Mouse (Mus musculus): ENCODE measurements around the gene Ttc39d. TPM values are rescaled to one million over a fixed set of nuclear protein-coding genes. Genes with fewer than 3 reads are reported as not detected.
"Not testable (repeated sequence)": the region's sequence is repeated elsewhere in the genome, so short reads cannot be mapped to it uniquely, and the experiment has no call there.

Gene Ttc39d
- polyA plus RNA-seq, 1 experiment from 2014 or later: not detected

- 87% methylated on average over 2 of the region's 2 CpGs for whole genome bisulfite sequencing
Observed at GRCm38 (mm10) chr17:80173708-80174107, 33.6 kb upstream of the Ttc39d start.

GRCm38 (mm10) chr17:80174146-80174545 lies 33.1 kb upstream of the Ttc39d start:
- Histone ChIP-seq H3K4me1 (peaks cover 13% of the 10 kb centered on the region), H3K27ac (no peak overlapping the region), H3K9me3 (no peaks in the 10 kb centered on the region), H3K27me3 (ENCODE audit: insufficient read depth, poor library complexity, severe bottlenecking) (no peaks in the 10 kb centered on the region), H3K4me3 (no peak overlapping the region), H3K36me3 (no peaks in the 10 kb centered on the region)
- WGBS: 59% methylated on average over 3 of the region's 3 CpGs
- no peak for DNase-seq (ENCODE audit: low spot score)

More at GRCm38 (mm10) chr17:80173708-80174107, 33.6 kb upstream of the Ttc39d start:
- Histone ChIP-seq H3K27ac (no peak overlapping the region), H3K36me3 (no peaks in the 10 kb centered on the region), H3K4me3 (no peak overlapping the region), H3K27me3 (ENCODE audit: insufficient read depth, poor library complexity, severe bottlenecking) (no peaks in the 10 kb centered on the region), H3K9me3 (no peaks in the 10 kb centered on the region), H3K4me1 (peaks cover 17% of the 10 kb centered on the region)
- DNase-seq (ENCODE audit: low spot score): no peak

GRCm38 (mm10) chr17:80174699-80175385 lies 32.4 kb upstream of the Ttc39d start:
- peaks cover 13% of the 10 kb centered on the region for H3K4me1 ChIP-seq
- H3K36me3 ChIP-seq: no peaks in the 10 kb centered on the region
- H3K4me3 ChIP-seq: no peak overlapping the region
- H3K27me3 ChIP-seq (ENCODE audit: insufficient read depth, poor library complexity, severe bottlenecking): no peaks in the 10 kb centered on the region
- H3K27ac ChIP-seq: no peak overlapping the region
- 71% methylated on average over 19 of the region's 19 CpGs for WGBS
- no peak for DNase-seq (ENCODE audit: low spot score)
- no peaks in the 10 kb centered on the region for H3K9me3 ChIP-seq

GRCm38 (mm10) chr17:80175386-80175739 lies 31.9 kb upstream of the Ttc39d start:
- 81% methylated on average over 4 of the region's 4 CpGs for WGBS
- Histone ChIP-seq H3K4me3 (no peak overlapping the region), H3K4me1 (peaks cover 13% of the 10 kb centered on the region), H3K9me3 (no peaks in the 10 kb centered on the region), H3K27ac (no peak overlapping the region), H3K27me3 (ENCODE audit: insufficient read depth, poor library complexity, severe bottlenecking) (no peaks in the 10 kb centered on the region), H3K36me3 (no peaks in the 10 kb centered on the region)
- DNase-seq (ENCODE audit: low spot score): no peak

GRCm38 (mm10) chr17:80175966-80176365 lies 31.3 kb upstream of the Ttc39d start:
- H3K36me3 ChIP-seq: no peaks in the 10 kb centered on the region
- H3K9me3 ChIP-seq: no peaks in the 10 kb centered on the region
- H3K27me3 ChIP-seq (ENCODE audit: insufficient read depth, poor library complexity, severe bottlenecking): no peaks in the 10 kb centered on the region
- DNase-seq (ENCODE audit: low spot score): no peak
- H3K4me1 ChIP-seq: peaks cover 13% of the 10 kb centered on the region
- H3K27ac ChIP-seq: no peak overlapping the region
- H3K4me3 ChIP-seq: no peak overlapping the region
- WGBS: 84% methylated on average over 3 of the region's 3 CpGs

- H3K4me3 ChIP-seq; H3K9me3 ChIP-seq; H3K27me3 ChIP-seq (ENCODE audit: insufficient read depth, poor library complexity, severe bottlenecking); H3K27ac ChIP-seq; DNase-seq (ENCODE audit: low spot score); H3K36me3 ChIP-seq: not testable (repeated sequence)
- peaks cover 13% of the 10 kb centered on the region for H3K4me1 ChIP-seq
- WGBS: 92% methylated on average over 3 of the region's 3 CpGs
Observed at GRCm38 (mm10) chr17:80178846-80179245, 28.4 kb upstream of the Ttc39d start.

- no peaks in the 10 kb centered on the region for H3K9me3 ChIP-seq
- DNase-seq (ENCODE audit: low spot score): peak; percentile 84
- 2% methylated on average over 6 of the region's 6 CpGs for WGBS
- H3K27ac ChIP-seq: no peak overlapping the region
- no peak overlapping the region for H3K4me3 ChIP-seq
- peaks cover 7% of the 10 kb centered on the region; the same call in 1 of the 2 replicates for H3K4me1 ChIP-seq
- no peaks in the 10 kb centered on the region for H3K27me3 ChIP-seq (ENCODE audit: insufficient read depth, poor library complexity, severe bottlenecking)
- H3K36me3 ChIP-seq: no peaks in the 10 kb centered on the region
Observed at GRCm38 (mm10) chr17:80179959-80180358, 27.3 kb upstream of the Ttc39d start.

GRCm38 (mm10) chr17:80180468-80180867 lies 26.8 kb upstream of the Ttc39d start:
- Histone ChIP-seq H3K9me3 (no peaks in the 10 kb centered on the region), H3K27ac (no peak overlapping the region), H3K36me3 (no peaks in the 10 kb centered on the region), H3K4me3 (no peak overlapping the region), H3K27me3 (ENCODE audit: insufficient read depth, poor library complexity, severe bottlenecking) (no peaks in the 10 kb centered on the region), H3K4me1 (0 out of 2 replicates have a peak, but pooled peaks cover 4% of the 10 kb centered on the region)
- DNase-seq (ENCODE audit: low spot score): no peak

- 0 out of 2 replicates have a peak, but pooled peaks cover 4% of the 10 kb centered on the region for H3K4me1 ChIP-seq
- no peaks in the 10 kb centered on the region for H3K9me3 ChIP-seq
- WGBS: 80% methylated on average over 10 of the region's 10 CpGs
- H3K4me3 ChIP-seq: no peak overlapping the region
- H3K27me3 ChIP-seq (ENCODE audit: insufficient read depth, poor library complexity, severe bottlenecking): no peaks in the 10 kb centered on the region
- no peak for DNase-seq (ENCODE audit: low spot score)
- H3K27ac ChIP-seq: no peak overlapping the region
- no peaks in the 10 kb centered on the region for H3K36me3 ChIP-seq
Observed at GRCm38 (mm10) chr17:80183615-80184014, 23.6 kb upstream of the Ttc39d start.

- H3K9me3 ChIP-seq: no peaks in the 10 kb centered on the region
- 64% methylated on average over 5 of the region's 5 CpGs for WGBS
- H3K36me3 ChIP-seq: peaks cover 35% of the 10 kb centered on the region
- no peak overlapping the region for H3K27ac ChIP-seq
- H3K4me3 ChIP-seq: no peak overlapping the region
- H3K27me3 ChIP-seq (ENCODE audit: insufficient read depth, poor library complexity, severe bottlenecking): no peaks in the 10 kb centered on the region
- no peaks in the 10 kb centered on the region for H3K4me1 ChIP-seq
- no peak for DNase-seq (ENCODE audit: low spot score)
Observed at GRCm38 (mm10) chr17:80193075-80193474, 14.2 kb upstream of the Ttc39d start.

- peaks cover 90% of the 10 kb centered on the region for H3K36me3 ChIP-seq
Observed at GRCm38 (mm10) chr17:80199160-80199778, 8.0 kb upstream of the Ttc39d start.

GRCm38 (mm10) chr17:80205657-80206056 lies 1.6 kb upstream of the Ttc39d start:
- peaks cover 51% of the 10 kb centered on the region for H3K36me3 ChIP-seq
- H3K9me3 ChIP-seq: no peaks in the 10 kb centered on the region
- WGBS: 28% methylated on average over 5 of the region's 5 CpGs
- H3K27me3 ChIP-seq (ENCODE audit: insufficient read depth, poor library complexity, severe bottlenecking): no peaks in the 10 kb centered on the region
- 0 out of 2 replicates have a peak, but pooled peaks cover 7% of the 10 kb centered on the region for H3K4me1 ChIP-seq
- peak overlapping the region; percentile 100 for H3K27ac ChIP-seq
- peak overlapping the region; percentile 97 for H3K4me3 ChIP-seq
- DNase-seq (ENCODE audit: low spot score): no peak

More at GRCm38 (mm10) chr17:80199160-80199778, 8.0 kb upstream of the Ttc39d start:
- no peaks in the 10 kb centered on the region for H3K9me3 ChIP-seq
- no peak overlapping the region for H3K27ac ChIP-seq
- no peaks in the 10 kb centered on the region for H3K27me3 ChIP-seq (ENCODE audit: insufficient read depth, poor library complexity, severe bottlenecking)
- H3K4me1 ChIP-seq: no peaks in the 10 kb centered on the region
- 84% methylated on average over 3 of the region's 3 CpGs for WGBS
- no peak overlapping the region for H3K4me3 ChIP-seq
- no peak for DNase-seq (ENCODE audit: low spot score)

GRCm38 (mm10) chr17:80206301-80206670 lies 974 bp upstream of the Ttc39d start:
- H3K9me3 ChIP-seq: no peaks in the 10 kb centered on the region
- H3K27ac ChIP-seq: peak overlapping the region; percentile 100
- peaks cover 45% of the 10 kb centered on the region for H3K36me3 ChIP-seq
- peak overlapping the region; percentile 97 for H3K4me3 ChIP-seq
- H3K27me3 ChIP-seq (ENCODE audit: insufficient read depth, poor library complexity, severe bottlenecking): no peaks in the 10 kb centered on the region
- H3K4me1 ChIP-seq: 0 out of 2 replicates have a peak, but pooled peaks cover 7% of the 10 kb centered on the region
- DNase-seq (ENCODE audit: low spot score): no peak
- under 1% methylated on average over 36 of the region's 36 CpGs for WGBS
